Mouse (Mus musculus): ENCODE data around the gene Stambpl1. TPM values are rescaled to one million over a fixed set of nuclear protein-coding genes. Genes with fewer than 3 reads are reported as not detected.

Gene Stambpl1
- total RNA-seq, 2 experiments from 2014 or later, result 16.4 to 19.7 TPM

GRCm38 (mm10) chr19:34236049-34236448, 44.0 kb downstream of the Stambpl1 start:
- DNase-seq (ENCODE audit: low spot score in 2 of 2), result no peak

- DNase-seq (ENCODE audit: low spot score in 2 of 2), result no peak
Observed at GRCm38 (mm10) chr19:34237746-34238145, 45.7 kb downstream of the Stambpl1 start.

GRCm38 (mm10) chr19:34240273-34241039, 48.4 kb downstream of the Stambpl1 start:
- DNase-seq (ENCODE audit: low spot score in 2 of 2), result no peak

GRCm38 (mm10) chr19:34241247-34241915, 49.4 kb downstream of the Stambpl1 start:
- DNase-seq (ENCODE audit: low spot score in 2 of 2), result peak in 1 of 2 experiments; percentile 62

GRCm38 (mm10) chr19:34242925-34243324, 50.9 kb downstream of the Stambpl1 start:
- DNase-seq (ENCODE audit: low spot score in 2 of 2), result no peak

- peak; percentile 35 to 74 for DNase-seq (ENCODE audit: low spot score in 2 of 2)
Observed at GRCm38 (mm10) chr19:34244056-34244455, 52.0 kb downstream of the Stambpl1 start.

- no peak for DNase-seq (ENCODE audit: low spot score in 2 of 2)
Observed at GRCm38 (mm10) chr19:34248558-34248957, 56.5 kb downstream of the Stambpl1 start.

- no peak for DNase-seq (ENCODE audit: low spot score in 2 of 2)
Observed at GRCm38 (mm10) chr19:34250621-34251020, 58.6 kb downstream of the Stambpl1 start.

GRCm38 (mm10) chr19:34251900-34252299, 59.9 kb downstream of the Stambpl1 start:
- DNase-seq (ENCODE audit: low spot score in 2 of 2), result no peak

- no peak for DNase-seq (ENCODE audit: low spot score in 2 of 2)
Observed at GRCm38 (mm10) chr19:34252450-34252849, 60.4 kb downstream of the Stambpl1 start.

GRCm38 (mm10) chr19:34254101-34254879, 62.3 kb downstream of the Stambpl1 start:
- DNase-seq (ENCODE audit: low spot score in 2 of 2), result no peak

- no peak for DNase-seq (ENCODE audit: low spot score in 2 of 2)
Observed at GRCm38 (mm10) chr19:34254880-34255681, 63.1 kb downstream of the Stambpl1 start, which contains the start of gene Acta2. Acta2 (minus strand) TSS chr19:34255590.

GRCm38 (mm10) chr19:34256149-34256548, 64.1 kb downstream of the Stambpl1 start:
- DNase-seq (ENCODE audit: low spot score in 2 of 2), result no peak

- DNase-seq (ENCODE audit: low spot score in 2 of 2), result no peak
Observed at GRCm38 (mm10) chr19:34256936-34257335, 64.9 kb downstream of the Stambpl1 start.

- no peak for DNase-seq (ENCODE audit: low spot score in 2 of 2)
Observed at GRCm38 (mm10) chr19:34262273-34262974, 70.4 kb downstream of the Stambpl1 start.

GRCm38 (mm10) chr19:34265604-34266193, 73.7 kb downstream of the Stambpl1 start:
- DNase-seq (ENCODE audit: low spot score in 2 of 2), result no peak

GRCm38 (mm10) chr19:34268991-34269390, 77.0 kb downstream of the Stambpl1 start:
- no peak for DNase-seq (ENCODE audit: low spot score in 2 of 2)

GRCm38 (mm10) chr19:34270106-34270726, 78.2 kb downstream of the Stambpl1 start:
- no peak for DNase-seq (ENCODE audit: low spot score in 2 of 2)

- no peak for DNase-seq (ENCODE audit: low spot score in 2 of 2)
Observed at GRCm38 (mm10) chr19:34270824-34271464, 78.9 kb downstream of the Stambpl1 start.

Data from layer of hippocampus, postnatal 14 days (tissue).